8 mouse cellular contexts compared by ENCODE assay signal in the genomic region with DNA sequence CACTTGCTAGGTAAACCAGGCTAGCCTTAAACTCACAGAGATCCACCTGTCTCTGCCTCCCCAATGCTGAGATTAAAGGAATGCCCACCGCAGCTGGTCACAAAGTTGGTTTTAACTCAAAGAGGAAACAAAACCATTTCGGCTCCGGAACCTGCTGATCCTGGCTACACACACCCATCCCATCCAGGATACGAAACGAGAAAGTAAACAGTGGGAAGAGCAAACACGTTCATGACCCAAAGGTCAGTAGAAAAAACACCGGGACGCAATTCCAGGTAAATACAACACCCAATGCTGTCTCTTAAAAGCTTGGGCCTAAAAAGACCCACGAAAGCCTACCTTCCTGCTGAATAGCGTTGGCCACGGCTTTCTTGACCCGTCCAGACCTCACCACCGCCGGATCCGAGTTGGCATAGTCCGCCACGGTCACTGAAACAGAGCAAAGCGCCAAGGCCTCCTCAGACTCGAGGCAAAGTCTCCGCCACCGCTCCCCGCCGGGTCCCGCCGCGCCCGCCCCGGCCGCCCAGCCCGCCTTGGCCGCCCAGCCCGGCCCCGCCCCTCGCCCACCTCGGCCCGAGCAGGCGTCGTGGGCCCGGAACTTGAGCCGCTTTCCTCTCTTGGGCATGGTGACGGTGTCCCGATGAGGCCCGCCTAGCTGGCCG. TPM values are rescaled to one million over a fixed set of nuclear protein-coding genes. Genes with fewer than 3 reads are reported as not detected.
DNase-seq lines count a peak whose midpoint lies in the region; ATAC-seq lines count a peak whose summit lies in the region.

No protein-coding gene starts in this region.

- H3K9me3 ChIP-seq in neural tube, embryonic 11.5 days (ENCODE audit: control insufficient read depth, low read length), result no peaks in the 10 kb centered on the region
- H3K9me3 ChIP-seq in hindbrain, embryonic 16.5 days (ENCODE audit: control insufficient read depth, low read length), result no peaks in the 10 kb centered on the region
- no peaks in the 10 kb centered on the region for H3K9me3 ChIP-seq in midbrain, embryonic 10.5 days (replicated peaks)

- no peak; the same call in 1 of the 2 replicates for ATAC-seq in neural tube, embryonic 11.5 days (ENCODE audit: insufficient read depth, low FRiP score, low TSS enrichment)
- ATAC-seq in common myeloid progenitor, adult 5-6 weeks (replicated peaks; ENCODE audit: low read depth, poor library complexity, severe bottlenecking), result peak; percentile 28
- peak; percentile 90 for ATAC-seq in hindbrain, embryonic 16.5 days
- no peak for ATAC-seq in granulocyte monocyte progenitor cell, adult 5-6 weeks (replicated peaks; ENCODE audit: poor library complexity, severe bottlenecking)

- H3K36me3 ChIP-seq in neural tube, embryonic 11.5 days (ENCODE audit: control insufficient read depth, insufficient read depth, low read length), result peaks cover 7% of the 10 kb centered on the region
- H3K36me3 ChIP-seq in hindbrain, embryonic 16.5 days (ENCODE audit: control insufficient read depth, insufficient read depth, low read length), result peaks cover 12% of the 10 kb centered on the region
- peaks cover 44% of the 10 kb centered on the region for H3K36me3 ChIP-seq in midbrain, embryonic 10.5 days

- peak overlapping the region; percentile 80 for H3K4me2 ChIP-seq in neural tube, embryonic 11.5 days (ENCODE audit: low read depth)
- peak overlapping the region; percentile 75 for H3K4me2 ChIP-seq in hindbrain, embryonic 16.5 days (ENCODE audit: low read length)

- 2% methylated on average over 40 of the region's 44 CpGs for WGBS in neural tube, embryonic 11.5 days
- 2% methylated on average over 39 of the region's 44 CpGs for WGBS in hindbrain, embryonic 16.5 days
- WGBS in midbrain, embryonic 10.5 days, result 1% methylated on average over 44 of the region's 44 CpGs

- H3K27me3 ChIP-seq in neural tube, embryonic 11.5 days (ENCODE audit: control insufficient read depth, insufficient read depth, low read length), result no peaks in the 10 kb centered on the region
- H3K27me3 ChIP-seq in hindbrain, embryonic 16.5 days (replicated peaks; ENCODE audit: control insufficient read depth, insufficient read depth, low read length), result no peaks in the 10 kb centered on the region
- H3K27me3 ChIP-seq in midbrain, embryonic 10.5 days (ENCODE audit: low read depth, poor library complexity, severe bottlenecking), result no peaks in the 10 kb centered on the region

- no peak for DNase-seq in neural tube, embryonic 11.5 days (ENCODE audit: low spot score)
- no peak for DNase-seq in neural tube, embryonic 10.5 days (ENCODE audit: extremely low spot score, low spot score)
- no peak for DNase-seq in midbrain, embryonic 10.5 days (ENCODE audit: low spot score)
- DNase-seq in adrenal gland, postnatal 10 days, result no peak
- no peak for DNase-seq in retina, embryonic 14.5 days (ENCODE audit: low spot score)

- H3K9ac ChIP-seq in neural tube, embryonic 11.5 days (ENCODE audit: low read length), result peak overlapping the region; percentile 95
- peak overlapping the region; percentile 98 for H3K9ac ChIP-seq in hindbrain, embryonic 16.5 days (ENCODE audit: low read depth, low read length)

- H3K27ac ChIP-seq in neural tube, embryonic 11.5 days (ENCODE audit: low read depth, low read length), result peak overlapping the region; percentile 67; the same call in 1 of the 2 replicates
- peak overlapping the region; percentile 88 for H3K27ac ChIP-seq in hindbrain, embryonic 16.5 days (ENCODE audit: low read depth, low read length)
- H3K27ac ChIP-seq in midbrain, embryonic 10.5 days (replicated peaks), result peak overlapping the region; percentile 93

- H3K4me3 ChIP-seq in neural tube, embryonic 11.5 days (ENCODE audit: low read depth, low read length), result peak overlapping the region; percentile 84
- peak overlapping the region; percentile 93 for H3K4me3 ChIP-seq in hindbrain, embryonic 16.5 days (ENCODE audit: low read length)
- peak overlapping the region; percentile 93 for H3K4me3 ChIP-seq in midbrain, embryonic 10.5 days

- peaks cover 4% of the 10 kb centered on the region for H3K4me1 ChIP-seq in neural tube, embryonic 11.5 days (ENCODE audit: control insufficient read depth, insufficient read depth, low read length)
- peaks cover 15% of the 10 kb centered on the region for H3K4me1 ChIP-seq in hindbrain, embryonic 16.5 days (ENCODE audit: control insufficient read depth, insufficient read depth, low read depth, low read length)
- H3K4me1 ChIP-seq in midbrain, embryonic 10.5 days, result peaks cover 15% of the 10 kb centered on the region

RNA-seq across cellular contexts. Expression of a gene that starts 0.5 kb away (rescaled TPM):
- polyA plus RNA-seq in neural tube, embryonic 11.5 days (2014; fragmentation: Nextera tagmentation; extraction: Ambion mirVana), result 117 and 120 TPM in 2 replicates
- 44.0 and 51.2 TPM in 2 replicates for total RNA-seq in common myeloid progenitor, adult 5-6 weeks (2017)
- polyA plus RNA-seq in hindbrain, embryonic 16.5 days (2015; fragmentation: Nextera tagmentation; extraction: Ambion mirVana), result 132 TPM in 2 replicates
- 122 and 128 TPM in 2 replicates for polyA plus RNA-seq in midbrain, embryonic 10.5 days (2016; fragmentation: Nextera tagmentation; extraction: Ambion mirVana)
- 10 to 100 TPM; 39.9 to 48.3 TPM for total RNA-seq in adrenal gland, postnatal 10 days (2021)
- 31.8 and 34.3 TPM in 2 replicates for total RNA-seq in granulocyte monocyte progenitor cell, adult 5-6 weeks (2014; fragmentation: Nextera tagmentation)
- total RNA-seq in granulocyte monocyte progenitor cell, adult 5-6 weeks (2017), result 53.6 and 115 TPM in 2 replicates

RNA-seq across cellular contexts. Expression of a gene that starts 24.4 kb away (rescaled TPM):
- polyA plus RNA-seq in neural tube, embryonic 11.5 days (2014; fragmentation: Nextera tagmentation; extraction: Ambion mirVana), result not detected in 2 replicates
- not detected in 2 replicates for total RNA-seq in common myeloid progenitor, adult 5-6 weeks (2017)
- 0.09 TPM in 1 of 2 replicates, not detected in the other for polyA plus RNA-seq in hindbrain, embryonic 16.5 days (2015; fragmentation: Nextera tagmentation; extraction: Ambion mirVana)
- not detected in 2 replicates for polyA plus RNA-seq in midbrain, embryonic 10.5 days (2016; fragmentation: Nextera tagmentation; extraction: Ambion mirVana)
- not detected for total RNA-seq in adrenal gland, postnatal 10 days (2021)
- not detected in 2 replicates for total RNA-seq in granulocyte monocyte progenitor cell, adult 5-6 weeks (2014; fragmentation: Nextera tagmentation)
- total RNA-seq in granulocyte monocyte progenitor cell, adult 5-6 weeks (2017), result not detected in 2 replicates

RNA-seq across cellular contexts. Expression of a gene that starts 28.6 kb away (rescaled TPM):
- polyA plus RNA-seq in neural tube, embryonic 11.5 days (2014; fragmentation: Nextera tagmentation; extraction: Ambion mirVana), result 3.9 and 4.6 TPM in 2 replicates
- 5.1 and 5.3 TPM in 2 replicates for total RNA-seq in common myeloid progenitor, adult 5-6 weeks (2017)
- 32.0 and 34.0 TPM in 2 replicates for polyA plus RNA-seq in hindbrain, embryonic 16.5 days (2015; fragmentation: Nextera tagmentation; extraction: Ambion mirVana)
- 2.0 and 3.5 TPM in 2 replicates for polyA plus RNA-seq in midbrain, embryonic 10.5 days (2016; fragmentation: Nextera tagmentation; extraction: Ambion mirVana)
- total RNA-seq in adrenal gland, postnatal 10 days (2021), result 1 to 10 TPM; 1.5 to 3.0 TPM
- 6.4 and 12.5 TPM in 2 replicates for total RNA-seq in granulocyte monocyte progenitor cell, adult 5-6 weeks (2014; fragmentation: Nextera tagmentation)
- 4.1 and 4.6 TPM in 2 replicates for total RNA-seq in granulocyte monocyte progenitor cell, adult 5-6 weeks (2017)

RNA-seq across cellular contexts. Expression of a gene that starts 44.0 kb away (rescaled TPM):
- 22.9 and 28.8 TPM in 2 replicates for polyA plus RNA-seq in neural tube, embryonic 11.5 days (2014; fragmentation: Nextera tagmentation; extraction: Ambion mirVana)
- 22.5 and 23.4 TPM in 2 replicates for total RNA-seq in common myeloid progenitor, adult 5-6 weeks (2017)
- polyA plus RNA-seq in hindbrain, embryonic 16.5 days (2015; fragmentation: Nextera tagmentation; extraction: Ambion mirVana), result 15.2 and 15.8 TPM in 2 replicates
- polyA plus RNA-seq in midbrain, embryonic 10.5 days (2016; fragmentation: Nextera tagmentation; extraction: Ambion mirVana), result 24.5 and 27.9 TPM in 2 replicates
- total RNA-seq in adrenal gland, postnatal 10 days (2021), result 10 to 100 TPM; 21.0 to 33.0 TPM
- total RNA-seq in granulocyte monocyte progenitor cell, adult 5-6 weeks (2014; fragmentation: Nextera tagmentation), result 51.2 and 63.3 TPM in 2 replicates
- total RNA-seq in granulocyte monocyte progenitor cell, adult 5-6 weeks (2017), result 26.0 and 34.6 TPM in 2 replicates

RNA-seq across cellular contexts. Expression of a gene that starts 53.9 kb away (rescaled TPM):
- 81.2 and 83.8 TPM in 2 replicates for polyA plus RNA-seq in neural tube, embryonic 11.5 days (2014; fragmentation: Nextera tagmentation; extraction: Ambion mirVana)
- 29.5 and 36.4 TPM in 2 replicates for total RNA-seq in common myeloid progenitor, adult 5-6 weeks (2017)
- polyA plus RNA-seq in hindbrain, embryonic 16.5 days (2015; fragmentation: Nextera tagmentation; extraction: Ambion mirVana), result 87.0 and 89.4 TPM in 2 replicates
- 74.3 and 75.7 TPM in 2 replicates for polyA plus RNA-seq in midbrain, embryonic 10.5 days (2016; fragmentation: Nextera tagmentation; extraction: Ambion mirVana)
- total RNA-seq in adrenal gland, postnatal 10 days (2021), result 100 to 1,000 TPM; 114 to 116 TPM
- 62.4 and 63.0 TPM in 2 replicates for total RNA-seq in granulocyte monocyte progenitor cell, adult 5-6 weeks (2014; fragmentation: Nextera tagmentation)
- total RNA-seq in granulocyte monocyte progenitor cell, adult 5-6 weeks (2017), result 52.7 and 53.3 TPM in 2 replicates

Comparison
In these comparisons a context has a peak if more than half of its experiments do, and no peak if none do; other contexts are left out.
1. ATAC-seq: peak in common myeloid progenitor, adult 5-6 weeks (single experiment) and hindbrain, embryonic 16.5 days (single experiment); none in neural tube, embryonic 11.5 days (single experiment) and granulocyte monocyte progenitor cell, adult 5-6 weeks (single experiment).
2. Peak in every context shown above with its lines, with median percentiles within 50 percentile points of each other: H3K27ac ChIP-seq and H3K4me3 ChIP-seq.